Mouse (Mus musculus) heart, postnatal 36 days (tissue): ENCODE results near the gene Gm7173. TPM values are rescaled to one million over a fixed set of nuclear protein-coding genes. Genes with fewer than 3 reads are reported as not detected.

Experiments used
- DNase-seq, 2 experiments: peaks; one replicate each; pipeline ENCODE4 v3.0.0; 2021 to 2022
- intact Hi-C: fragments of 180-260 bp; cut with DNase I; formaldehyde crosslinking; loops from one replicate; pipeline ENCODE4 v1.15.1; 2025
- total RNA-seq, 2 experiments: library from RNA; stranded (reverse); gene quantifications; 2 replicates each; pipeline ENCODE4 v1.2.3; 2021

The Gm7173 gene
- total RNA-seq, result under 1 TPM; 0.08 to 0.19 TPM

- intact Hi-C loops, result no loop called here
- peak; percentile 2 for DNase-seq
Measured at GRCm38 (mm10) chrX:79516977-79517645, at the start of gene Gm7173. Gm7173 (minus strand) TSS chrX:79517285.

- no peak for DNase-seq
- intact Hi-C loops, result no loop called here
Measured at GRCm38 (mm10) chrX:79517646-79518016, 546 bp upstream of the Gm7173 start.

- DNase-seq, result no peak
- intact Hi-C loops, result no loop called here
Measured at GRCm38 (mm10) chrX:79316790-79317189, 200.3 kb downstream of the Gm7173 start.

Other genes with a start within 250 kb of the Gm7173 start
- not detected for gene Mageb16, start 154.2 kb upstream of the Gm7173 start, total RNA-seq